Mouse (Mus musculus): ENCODE data around the gene Isca1.
A peak's percentile ranks its signal among the peaks of the same experiment; 100 is the strongest.

GRCm38 (mm10) chr13:59741697-59742096, 27.9 kb downstream of the Isca1 start:
- TF ChIP-seq CTCF (conservative IDR thresholded peaks at IDR 0.05; ENCODE audit: low read length) (peak; percentile 17; the same call in 1 of the 2 replicates), NANOG (IDR thresholded peaks at IDR 0.05; ENCODE audit: borderline replicate concordance, low read length) (no peak)

Data from E14TG2a.4 (cell line).